Mouse (Mus musculus) forebrain, embryonic 14.5 days (tissue): Measurements from ENCODE around the gene Rsph10b. TPM values are rescaled to one million over a fixed set of nuclear protein-coding genes. Genes with fewer than 3 reads are reported as not detected.
A peak's percentile ranks its signal among the peaks of the same experiment; 100 is the strongest.

ENCODE experiments used
- ATAC-seq: fragments of 200-750 bp; cut with Nextera tagmentation; 2 replicates; pipeline ENCODE4 v1.8.0; 2017; ENCODE audit warnings: mild to moderate bottlenecking, moderate library complexity
- DNase-seq: peaks from one replicate; pipeline ENCODE4 v3.0.0-alpha.2; 2015; ENCODE audit warnings: low spot score
- H3K27ac ChIP-seq: fragments of 300-500 bp; sonication (generic); 2 replicates; pipeline ENCODE4 v1.5.1; 2014; ENCODE audit warnings: low read depth, mild to moderate bottlenecking, control low read depth, low read length, moderate library complexity
- H3K27me3 ChIP-seq: fragments of 300-500 bp; sonication (generic); replicated peaks from 2 replicates; pipeline ENCODE4 v1.6.1; 2014; ENCODE audit warnings: low read length, control low read depth, mixed read lengths; ENCODE audit not compliant: control insufficient read depth, insufficient read depth
- H3K36me3 ChIP-seq: fragments of 300-500 bp; sonication (generic); 2 replicates; pipeline ENCODE4 v1.6.1; 2014; ENCODE audit warnings: low read length, control low read depth; ENCODE audit not compliant: control insufficient read depth, insufficient read depth
- H3K4me1 ChIP-seq: fragments of 300-500 bp; sonication (generic); 2 replicates; pipeline ENCODE4 v1.6.1; 2014; ENCODE audit warnings: antibody characterized with exemption, low read length, control low read depth; ENCODE audit not compliant: control insufficient read depth, insufficient read depth
- H3K4me2 ChIP-seq: fragments of 300-500 bp; sonication (generic); 2 replicates; pipeline ENCODE4 v1.6.1; 2014; ENCODE audit warnings: mild to moderate bottlenecking, control low read depth, low read length
- H3K4me3 ChIP-seq: fragments of 300-500 bp; sonication (generic); 2 replicates; pipeline ENCODE4 v1.5.1; 2014; ENCODE audit warnings: low read depth, low read length, control low read depth
- H3K9ac ChIP-seq: fragments of 300-500 bp; sonication (generic); 2 replicates; pipeline ENCODE4 v1.6.1; 2014; ENCODE audit warnings: mild to moderate bottlenecking, low read length, control low read depth, moderate library complexity
- H3K9me3 ChIP-seq: fragments of 300-500 bp; sonication (generic); replicated peaks from 2 replicates; pipeline ENCODE4 v1.6.1; 2016; ENCODE audit warnings: low read length, control low read depth, mixed read lengths; ENCODE audit not compliant: control insufficient read depth
- WGBS: fragments of 180-500 bp; shearing (Covaris S2); extraction: QIAGEN DNeasy Blood & Tissue Kit; methylation state at CpG from one replicate; pipeline ENCODE4 v1.1.7; 2014; 5-methylcytosine and 5-hydroxymethylcytosine counted together
- polyA plus RNA-seq: library from polyadenylated mRNA; unstranded; fragments of >200 nt; fragmentation: Nextera tagmentation; extraction: Ambion mirVana; gene quantifications from 2 replicates; pipeline ENCODE4 v1.2.1, GENCODE M21; 2014

The Rsph10b gene
- polyA plus RNA-seq, 1 experiment from 2014 or later, result 2.8 TPM

- ATAC-seq (no peak), DNase-seq (no peak)
- Histone ChIP-seq H3K27ac (no peak overlapping the region), H3K27me3 (no peaks in the 10 kb centered on the region), H3K4me2 (no peak overlapping the region), H3K36me3 (no peaks in the 10 kb centered on the region), H3K9ac (no peak overlapping the region), H3K9me3 (no peaks in the 10 kb centered on the region), H3K4me1 (no peaks in the 10 kb centered on the region), H3K4me3 (no peak overlapping the region)
- WGBS, result 91% methylated on average over 6 of the region's 6 CpGs
These were observed 24.3 kb downstream of the Rsph10b start for GRCm38 (mm10) chr5:143957101-143957500.

GRCm38 (mm10) chr5:143959551-143959950, 26.7 kb downstream of the Rsph10b start:
- Histone ChIP-seq H3K9ac (no peak overlapping the region), H3K4me3 (no peak overlapping the region), H3K4me1 (no peaks in the 10 kb centered on the region), H3K9me3 (no peaks in the 10 kb centered on the region), H3K36me3 (no peaks in the 10 kb centered on the region), H3K4me2 (no peak overlapping the region), H3K27me3 (no peaks in the 10 kb centered on the region), H3K27ac (no peak overlapping the region)
- DNase-seq (no peak), ATAC-seq (no peak)
- WGBS, result 95% methylated on average over 11 of the region's 11 CpGs

- Histone ChIP-seq H3K27ac (no peak overlapping the region), H3K9ac (no peak overlapping the region), H3K27me3 (no peaks in the 10 kb centered on the region), H3K4me2 (no peak overlapping the region), H3K4me3 (no peak overlapping the region), H3K4me1 (no peaks in the 10 kb centered on the region), H3K36me3 (no peaks in the 10 kb centered on the region), H3K9me3 (no peaks in the 10 kb centered on the region)
- no peak for ATAC-seq
- 87% methylated on average over 8 of the region's 8 CpGs for WGBS
- DNase-seq, result no peak
These were observed 28.3 kb downstream of the Rsph10b start for GRCm38 (mm10) chr5:143961176-143961575.

GRCm38 (mm10) chr5:143965586-143966345, 32.9 kb downstream of the Rsph10b start:
- no peak for ATAC-seq
- DNase-seq, result no peak
- no peaks in the 10 kb centered on the region for H3K36me3 ChIP-seq
- no peaks in the 10 kb centered on the region for H3K9me3 ChIP-seq
- no peak overlapping the region for H3K27ac ChIP-seq
- H3K4me1 ChIP-seq, result no peaks in the 10 kb centered on the region
- H3K27me3 ChIP-seq, result no peaks in the 10 kb centered on the region
- H3K9ac ChIP-seq, result no peak overlapping the region
- H3K4me2 ChIP-seq, result no peak overlapping the region
- 92% methylated on average over 12 of the region's 12 CpGs for WGBS
- H3K4me3 ChIP-seq, result no peak overlapping the region

- Histone ChIP-seq H3K4me2 (no peak overlapping the region), H3K4me1 (no peaks in the 10 kb centered on the region), H3K9me3 (no peaks in the 10 kb centered on the region), H3K36me3 (no peaks in the 10 kb centered on the region), H3K27me3 (no peaks in the 10 kb centered on the region), H3K27ac (no peak overlapping the region), H3K4me3 (no peak overlapping the region), H3K9ac (no peak overlapping the region)
- DNase-seq, result no peak
- WGBS, result 93% methylated on average over 12 of the region's 12 CpGs
- ATAC-seq, result no peak
These were observed 33.8 kb downstream of the Rsph10b start for GRCm38 (mm10) chr5:143966671-143967070.

GRCm38 (mm10) chr5:143972628-143973027, 39.8 kb downstream of the Rsph10b start:
- no peak for ATAC-seq
- 85% methylated on average over 3 of the region's 3 CpGs for WGBS
- H3K4me2 ChIP-seq, result no peak overlapping the region

GRCm38 (mm10) chr5:143974931-143975630, 42.2 kb downstream of the Rsph10b start:
- H3K27ac ChIP-seq, result no peak overlapping the region
- no peak overlapping the region for H3K9ac ChIP-seq
- H3K4me3 ChIP-seq, result no peak overlapping the region
- peak; percentile 67 for DNase-seq
- H3K9me3 ChIP-seq, result no peaks in the 10 kb centered on the region
- 51% methylated on average over 4 of the region's 4 CpGs for WGBS
- H3K4me1 ChIP-seq, result no peaks in the 10 kb centered on the region
- H3K36me3 ChIP-seq, result no peaks in the 10 kb centered on the region
- no peaks in the 10 kb centered on the region for H3K27me3 ChIP-seq
- ATAC-seq, result peak; percentile 60; the same call in 1 of the 2 replicates
- H3K4me2 ChIP-seq, result no peak overlapping the region

More at GRCm38 (mm10) chr5:143972628-143973027, 39.8 kb downstream of the Rsph10b start:
- Histone ChIP-seq H3K27ac (no peak overlapping the region), H3K4me1 (no peaks in the 10 kb centered on the region), H3K36me3 (no peaks in the 10 kb centered on the region), H3K9ac (no peak overlapping the region), H3K4me3 (no peak overlapping the region), H3K27me3 (no peaks in the 10 kb centered on the region), H3K9me3 (no peaks in the 10 kb centered on the region)
- no peak for DNase-seq

GRCm38 (mm10) chr5:143975631-143975933, 42.7 kb downstream of the Rsph10b start:
- 49% methylated on average over 2 of the region's 2 CpGs for WGBS
- Histone ChIP-seq H3K27me3 (no peaks in the 10 kb centered on the region), H3K9me3 (no peaks in the 10 kb centered on the region), H3K9ac (no peak overlapping the region), H3K4me1 (no peaks in the 10 kb centered on the region), H3K36me3 (no peaks in the 10 kb centered on the region), H3K4me3 (no peak overlapping the region), H3K4me2 (no peak overlapping the region), H3K27ac (no peak overlapping the region)
- no peak for DNase-seq
- 0 out of 2 replicates have a peak, but pooled peaks have one; percentile 10 for ATAC-seq

GRCm38 (mm10) chr5:143976232-143976631, 43.4 kb downstream of the Rsph10b start:
- WGBS, result 88% methylated on average over 11 of the region's 11 CpGs
- no peak for ATAC-seq
- Histone ChIP-seq H3K4me3 (no peak overlapping the region), H3K9me3 (no peaks in the 10 kb centered on the region), H3K9ac (no peak overlapping the region), H3K27ac (no peak overlapping the region), H3K36me3 (no peaks in the 10 kb centered on the region), H3K4me2 (no peak overlapping the region), H3K4me1 (no peaks in the 10 kb centered on the region), H3K27me3 (no peaks in the 10 kb centered on the region)
- no peak for DNase-seq
